Mouse (Mus musculus): Measurements from ENCODE around the gene Rftn1. TPM values are rescaled to one million over a fixed set of nuclear protein-coding genes. Genes with fewer than 3 reads are reported as not detected.

Gene Rftn1
- total RNA-seq, 2 experiments from 2014 or later, result 8.4 to 9.4 TPM

DNA sequence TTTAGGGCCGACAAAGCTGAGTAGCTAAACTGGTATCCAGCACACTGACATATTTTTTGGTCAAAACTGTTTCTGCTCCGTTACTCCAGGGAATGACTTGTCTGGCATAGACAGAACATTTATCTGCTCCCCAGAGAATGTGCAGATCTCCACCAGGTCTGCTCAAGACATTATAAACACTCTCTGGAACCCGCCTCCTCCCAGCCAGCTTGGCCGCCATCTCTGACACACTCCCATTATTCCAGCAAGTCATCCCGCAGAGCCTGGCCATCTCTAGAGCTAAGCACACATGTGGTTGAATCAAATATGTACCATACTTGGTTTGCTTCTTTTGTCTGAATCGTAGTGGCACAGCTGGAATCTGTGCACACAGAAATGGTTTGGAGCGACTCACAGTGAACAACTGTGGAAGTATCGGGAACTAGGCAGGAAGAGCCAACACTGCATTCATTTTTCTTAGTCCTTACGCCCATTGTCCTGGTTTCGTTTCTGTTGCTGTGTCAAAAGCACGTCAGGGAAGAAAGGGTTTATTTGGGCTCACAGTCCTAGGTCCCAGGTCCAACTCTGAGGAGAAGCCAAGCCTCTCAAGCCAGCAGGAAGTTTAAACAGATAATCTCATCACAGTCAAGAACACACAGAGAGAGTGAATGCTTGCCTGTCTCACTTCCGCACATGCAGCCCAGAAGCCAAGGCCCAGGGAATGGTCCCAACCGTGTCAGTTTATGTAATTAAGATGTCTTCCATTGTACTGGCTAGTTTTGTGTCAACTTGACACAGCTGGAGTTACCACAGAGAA lies 126.4 kb downstream of the Rftn1 start:
- Histone ChIP-seq H3K4me3 (no peak overlapping the region), H3K27ac (no peak overlapping the region)
- intact Hi-C loops (cut with DNase I), result no loop called here
- no peak for TF ChIP-seq CTCF (IDR thresholded peaks at IDR 0.05)
- DNase-seq (ENCODE audit: extremely low spot score in 1 of 2, low spot score in 2 of 2), result no peak

DNA sequence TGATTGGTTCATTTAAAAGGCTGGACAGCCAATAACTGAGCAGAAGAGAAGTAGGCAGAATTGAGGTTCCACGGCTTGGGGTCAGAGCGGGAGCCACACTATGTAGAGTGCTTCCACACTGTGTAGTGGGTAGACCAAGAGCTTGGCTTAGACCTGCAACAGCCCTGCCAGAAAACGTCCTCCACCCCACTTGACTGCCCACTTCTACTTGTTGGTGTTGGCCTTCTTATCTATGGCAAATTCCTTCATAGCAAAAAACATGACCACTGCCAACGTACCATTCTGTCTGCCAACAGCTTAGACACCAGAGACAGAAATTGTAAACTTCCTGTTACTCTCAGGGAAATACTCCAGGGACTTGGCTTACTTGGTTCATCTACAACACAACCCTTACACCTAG lies 127.8 kb downstream of the Rftn1 start:
- no peak for DNase-seq (ENCODE audit: extremely low spot score in 1 of 2, low spot score in 2 of 2)
- H3K27ac ChIP-seq, result no peak overlapping the region
- no peak for TF ChIP-seq CTCF (IDR thresholded peaks at IDR 0.05)
- H3K4me3 ChIP-seq, result no peak overlapping the region
- intact Hi-C loops (cut with DNase I), result no loop called here

DNA sequence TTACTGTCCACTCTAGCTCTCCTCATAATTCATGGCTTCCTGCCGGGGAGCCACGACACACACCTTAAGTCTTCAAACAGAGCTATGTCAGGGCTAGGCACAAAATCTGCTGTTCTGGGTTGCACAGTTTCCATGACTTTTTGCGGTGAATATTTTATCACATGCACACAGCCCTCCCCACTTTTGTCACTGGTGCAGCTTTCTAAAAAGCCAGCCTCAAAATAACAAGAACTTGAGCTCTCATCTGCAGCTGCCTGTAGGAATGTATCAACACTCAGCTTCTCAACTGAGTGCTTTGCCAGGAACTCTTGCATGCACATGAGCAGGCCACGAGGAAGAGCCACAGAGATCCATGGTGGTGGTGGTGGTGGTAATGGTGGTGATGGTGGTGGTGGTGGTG lies 129.0 kb downstream of the Rftn1 start:
- intact Hi-C loops (cut with DNase I), result no loop called here
- H3K4me3 ChIP-seq, result no peak overlapping the region
- TF ChIP-seq CTCF (IDR thresholded peaks at IDR 0.05), result no peak
- no peak overlapping the region for H3K27ac ChIP-seq
- no peak for DNase-seq (ENCODE audit: extremely low spot score in 1 of 2, low spot score in 2 of 2)

DNA sequence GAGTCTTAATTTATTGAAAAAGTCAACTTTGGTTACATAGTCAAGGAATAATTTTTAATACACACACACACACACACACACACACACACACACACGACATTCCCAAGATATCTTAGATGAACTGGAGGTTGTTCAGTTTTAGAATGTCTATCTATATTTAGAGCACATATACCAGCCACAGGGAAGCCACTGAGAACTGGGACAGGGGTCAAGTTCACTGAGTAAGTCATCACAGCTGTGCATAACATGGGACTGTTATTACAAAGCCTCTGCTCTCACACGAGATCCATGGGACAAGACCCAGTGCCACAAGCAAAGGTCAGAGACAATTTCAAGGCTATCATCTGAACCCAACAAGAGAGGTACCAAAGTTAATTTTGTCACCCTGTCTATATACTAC lies 130.3 kb downstream of the Rftn1 start:
- DNase-seq (ENCODE audit: extremely low spot score in 1 of 2, low spot score in 2 of 2), result no peak
- intact Hi-C loops (cut with DNase I), result no loop called here
- Histone ChIP-seq H3K4me3 (no peak overlapping the region), H3K27ac (no peak overlapping the region)
- no peak for TF ChIP-seq CTCF (IDR thresholded peaks at IDR 0.05)

DNA sequence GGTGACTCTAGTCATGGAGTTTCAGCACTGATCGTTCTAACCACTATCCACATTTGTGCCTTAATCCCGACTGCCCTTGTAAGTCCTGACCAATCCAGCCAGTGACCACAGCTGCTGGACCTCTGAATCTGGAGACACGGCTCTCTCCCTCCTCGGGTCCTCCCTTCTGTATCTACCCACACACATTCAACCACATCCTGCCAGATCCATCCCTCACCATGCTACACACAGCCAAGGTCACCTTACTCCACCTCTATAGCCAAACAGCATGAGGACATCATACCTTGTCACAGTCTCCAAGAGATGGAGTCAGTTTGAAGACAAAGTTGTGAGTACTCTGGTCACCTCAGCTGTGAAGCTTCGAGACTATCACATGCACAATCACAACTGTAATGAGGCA lies 131.1 kb downstream of the Rftn1 start:
- TF ChIP-seq CTCF (IDR thresholded peaks at IDR 0.05), result no peak
- H3K4me3 ChIP-seq, result no peak overlapping the region
- intact Hi-C loops (cut with DNase I), result no loop called here
- no peak for DNase-seq (ENCODE audit: extremely low spot score in 1 of 2, low spot score in 2 of 2)
- H3K27ac ChIP-seq, result no peak overlapping the region

- no peak for DNase-seq (ENCODE audit: extremely low spot score in 1 of 2, low spot score in 2 of 2)
- intact Hi-C loops (cut with DNase I), result no loop called here
- no peak overlapping the region for H3K27ac ChIP-seq
- no peak overlapping the region for H3K4me3 ChIP-seq
- TF ChIP-seq CTCF (IDR thresholded peaks at IDR 0.05), result no peak
Observed at GRCm38 (mm10) chr17:50055154-50055756, 135.2 kb downstream of the Rftn1 start.

DNA sequence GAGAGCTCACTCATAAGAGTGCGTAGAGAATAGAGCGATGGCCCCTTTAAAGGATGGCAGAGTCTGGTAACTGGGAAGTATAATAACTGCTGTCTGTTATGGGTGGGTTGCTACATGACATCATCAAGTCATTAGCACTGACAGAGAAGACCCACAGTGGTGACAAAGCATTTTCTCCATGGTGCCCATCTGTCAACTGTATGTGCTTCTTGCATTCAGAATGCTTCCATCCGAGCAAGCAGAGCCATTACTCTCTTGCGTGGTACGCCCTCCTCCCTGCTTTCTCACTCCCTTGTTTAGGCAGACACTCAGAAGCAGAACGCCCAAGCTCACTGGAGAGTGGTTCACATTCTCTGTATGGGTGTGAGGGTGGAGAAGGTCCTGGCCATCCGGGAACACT lies 135.9 kb downstream of the Rftn1 start:
- DNase-seq (ENCODE audit: extremely low spot score in 1 of 2, low spot score in 2 of 2), result no peak
- Histone ChIP-seq H3K4me3 (no peak overlapping the region), H3K27ac (no peak overlapping the region)
- TF ChIP-seq CTCF (IDR thresholded peaks at IDR 0.05), result no peak
- intact Hi-C loops (cut with DNase I), result no loop called here

DNA sequence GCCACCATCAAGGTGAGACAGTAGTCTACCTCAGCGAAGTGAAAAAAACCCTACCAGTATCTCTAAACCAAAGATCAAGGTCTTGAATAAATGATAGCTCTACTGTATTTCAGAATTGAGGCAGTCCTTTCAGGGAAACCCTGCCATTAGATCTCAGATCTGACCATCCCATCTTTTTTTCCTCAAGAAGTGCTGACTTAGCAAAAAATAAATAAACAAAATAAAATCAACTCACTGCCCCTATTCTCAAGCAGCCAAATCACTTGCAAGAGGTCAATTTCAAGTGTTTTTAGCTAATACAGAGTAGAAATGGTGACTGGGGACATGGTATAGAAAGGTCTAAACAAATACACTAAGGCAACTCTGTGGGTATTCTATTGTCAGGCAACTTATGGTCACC lies 136.5 kb downstream of the Rftn1 start:
- DNase-seq (ENCODE audit: extremely low spot score in 1 of 2, low spot score in 2 of 2), result no peak
- H3K4me3 ChIP-seq, result no peak overlapping the region
- no peak overlapping the region for H3K27ac ChIP-seq
- no peak for TF ChIP-seq CTCF (IDR thresholded peaks at IDR 0.05)
- intact Hi-C loops (cut with DNase I), result no loop called here

GRCm38 (mm10) chr17:50052741-50053468 lies 137.6 kb downstream of the Rftn1 start:
- DNase-seq (ENCODE audit: extremely low spot score in 1 of 2, low spot score in 2 of 2), result no peak
- Histone ChIP-seq H3K4me3 (no peak overlapping the region), H3K27ac (no peak overlapping the region)
- intact Hi-C loops (cut with DNase I), result no loop called here
- TF ChIP-seq CTCF (IDR thresholded peaks at IDR 0.05), result no peak

GRCm38 (mm10) chr17:50050456-50050855 lies 140.0 kb downstream of the Rftn1 start:
- intact Hi-C loops (cut with DNase I), result no loop called here
- no peak for DNase-seq (ENCODE audit: extremely low spot score in 1 of 2, low spot score in 2 of 2)
- Histone ChIP-seq H3K4me3 (no peak overlapping the region), H3K27ac (no peak overlapping the region)
- TF ChIP-seq CTCF (IDR thresholded peaks at IDR 0.05), result no peak

GRCm38 (mm10) chr17:50048209-50048608 lies 142.3 kb downstream of the Rftn1 start:
- H3K27ac ChIP-seq, result no peak overlapping the region
- intact Hi-C loops (cut with DNase I), result no loop called here
- TF ChIP-seq CTCF (IDR thresholded peaks at IDR 0.05), result no peak

GRCm38 (mm10) chr17:50047182-50047581 lies 143.3 kb downstream of the Rftn1 start:
- H3K4me3 ChIP-seq, result no peak overlapping the region
- DNase-seq (ENCODE audit: extremely low spot score in 1 of 2, low spot score in 2 of 2), result no peak
- H3K27ac ChIP-seq, result no peak overlapping the region
- TF ChIP-seq CTCF (IDR thresholded peaks at IDR 0.05), result no peak
- intact Hi-C loops (cut with DNase I), result no loop called here

More at GRCm38 (mm10) chr17:50048209-50048608, 142.3 kb downstream of the Rftn1 start:
- DNase-seq (ENCODE audit: extremely low spot score in 1 of 2, low spot score in 2 of 2), result no peak
- no peak overlapping the region for H3K4me3 ChIP-seq

Measured in left cerebral cortex, adult 2 months (tissue).